Comparison of ENCODE assay signal across 24 mouse cellular contexts in the genomic region with DNA sequence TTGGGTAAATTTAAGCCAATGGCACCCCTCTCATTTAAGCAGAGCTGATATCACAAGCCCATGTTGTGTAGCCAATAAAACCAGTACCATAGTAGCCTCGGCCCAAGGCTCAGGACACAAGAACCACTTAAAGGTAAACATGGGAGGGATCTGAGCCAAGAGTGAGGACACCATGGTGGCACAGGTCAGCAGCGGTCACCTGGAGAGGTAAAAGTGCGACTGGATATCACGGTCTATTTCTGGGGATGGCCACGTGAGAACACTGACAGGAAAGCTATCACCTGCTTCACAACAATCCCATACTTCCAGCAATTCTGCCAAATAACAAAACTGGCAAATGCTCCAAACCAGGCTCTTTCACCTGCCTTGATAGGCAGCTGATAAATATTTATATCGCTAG.
"Had no signal": no experiment of that assay in that cellular context is flagged by ENCODE, and none has a peak within 500 bp of the region (broad histone marks: within the 10 kb centered on the region; RNA-seq: fewer than 3 reads in every experiment).

No protein-coding gene starts in this region.

- H3K4me3 ChIP-seq: heart, embryonic 13.5 days; heart, embryonic 15.5 days; hindbrain, embryonic 10.5 days; hindbrain, embryonic 12.5 days; intestine, embryonic 15.5 days; layer of hippocampus, adult 2 months; left cerebral cortex, adult 2 months; limb, embryonic 10.5 days; limb, embryonic 12.5 days had no signal

- H3K27ac ChIP-seq: heart, embryonic 13.5 days; heart, embryonic 15.5 days; hindbrain, embryonic 10.5 days; hindbrain, embryonic 12.5 days; hindbrain, embryonic 14.5 days; intestine, embryonic 15.5 days; left cerebral cortex, adult 2 months; limb, embryonic 10.5 days; limb, embryonic 12.5 days; liver, embryonic 14.5 days had no signal

- H3K4me2 ChIP-seq: heart, embryonic 11.5 days; heart, embryonic 13.5 days; heart, embryonic 15.5 days; hindbrain, embryonic 12.5 days; hindbrain, embryonic 14.5 days; intestine, embryonic 15.5 days; limb, embryonic 12.5 days had no signal

- H3K36me3 ChIP-seq: heart, embryonic 13.5 days; heart, embryonic 15.5 days; hindbrain, embryonic 10.5 days; hindbrain, embryonic 12.5 days; intestine, embryonic 15.5 days; limb, embryonic 10.5 days; limb, embryonic 12.5 days had no signal

- H3K4me1 ChIP-seq: hindbrain, embryonic 10.5 days; intestine, embryonic 15.5 days; limb, embryonic 12.5 days had no signal

- ATAC-seq: hindbrain, embryonic 16.5 days; inflammation-experienced regulatory T-cells, adult 6 months; intestine, embryonic 15.5 days; intestine, postnatal 0 days had no signal

- H3K9me3 ChIP-seq: heart, embryonic 13.5 days; heart, embryonic 15.5 days; hindbrain, embryonic 10.5 days; hindbrain, embryonic 12.5 days; intestine, embryonic 15.5 days; limb, embryonic 10.5 days; limb, embryonic 12.5 days had no signal

- H3K27me3 ChIP-seq: heart, embryonic 13.5 days; heart, embryonic 15.5 days; hindbrain, embryonic 12.5 days; intestine, embryonic 15.5 days; limb, embryonic 12.5 days had no signal

- DNase-seq: gastrocnemius, postnatal 14 days; heart, postnatal 14 days; heart, postnatal 4 days; kidney, adult 18-20 months; kidney, adult 8-10 months; kidney, postnatal 10 days; kidney, postnatal 25 days; kidney, postnatal 4 days; liver had no signal

- H3K9ac ChIP-seq: heart, embryonic 13.5 days; heart, embryonic 15.5 days; hindbrain, embryonic 12.5 days; hindbrain, embryonic 14.5 days; intestine, embryonic 15.5 days; limb, embryonic 12.5 days; liver, embryonic 14.5 days had no signal
